Mouse (Mus musculus) heart, adult 18-20 months (tissue): ENCODE results near the gene Lrp2bp. TPM values are rescaled to one million over a fixed set of nuclear protein-coding genes. Genes with fewer than 3 reads are reported as not detected.

ENCODE experiments used
- DNase-seq, 2 experiments: peaks; one replicate each; pipeline ENCODE4 v3.0.0; 2021 to 2022; ENCODE audit warnings: mixed read lengths in 1 of 2
- long read RNA-seq, 2 experiments: library from polyadenylated mRNA; stranded (forward); transcript quantifications; one replicate each; pipeline ENCODE4 v2.0.0; 2021
- total RNA-seq, 2 experiments: library from RNA; stranded (reverse); gene quantifications; 2 replicates each; pipeline ENCODE4 v1.2.3; 2021

Gene Lrp2bp
- 1 to 10 TPM in 1 of 2 experiments, under 1 TPM in 1; 0.77 to 1.0 TPM for total RNA-seq
- long read RNA-seq, experiment 1, partial matches to known transcripts = 0 of 1 reads
- long read RNA-seq, experiment 1, other reads (novel, unspliced or antisense) = 1 of 1 reads
- long read RNA-seq, experiment 2 = 0 reads

DNA sequence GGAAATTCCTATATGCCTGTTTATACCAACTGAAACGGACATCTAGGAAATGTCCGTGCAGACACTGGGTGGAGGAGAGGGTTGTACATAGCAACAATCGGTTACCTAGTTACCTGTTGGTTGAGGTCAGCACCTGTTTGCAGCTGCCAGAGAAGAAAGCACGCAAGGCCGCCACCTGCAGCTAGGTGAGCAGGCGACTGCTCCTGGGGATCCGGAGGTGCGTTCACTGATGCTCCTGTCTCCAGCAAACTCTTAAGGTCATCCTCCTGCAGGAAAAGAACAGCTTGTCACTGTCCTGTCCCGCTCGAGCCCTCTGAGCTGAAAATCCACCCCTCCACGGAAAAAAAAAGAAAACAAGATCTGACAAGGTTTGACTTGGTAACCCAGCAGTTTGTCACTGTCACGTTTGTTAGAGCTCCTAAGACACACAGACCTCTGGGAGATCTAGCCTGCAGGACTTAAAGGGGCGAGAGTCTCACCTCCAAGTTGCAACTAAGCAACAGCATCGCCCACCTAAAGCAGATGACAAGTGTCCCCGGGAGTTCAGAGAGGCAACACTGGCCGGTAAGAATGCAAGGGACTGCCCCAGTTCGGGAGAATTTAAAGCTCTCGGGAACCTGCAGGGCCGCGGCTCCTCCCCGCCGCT, at the start of gene Lrp2bp:
Gene Lrp2bp (plus strand): TSS at position 166 of the 646 bp plus-strand sequence.
- DNase-seq = peak in 1 of 2 experiments; percentile 22

DNA sequence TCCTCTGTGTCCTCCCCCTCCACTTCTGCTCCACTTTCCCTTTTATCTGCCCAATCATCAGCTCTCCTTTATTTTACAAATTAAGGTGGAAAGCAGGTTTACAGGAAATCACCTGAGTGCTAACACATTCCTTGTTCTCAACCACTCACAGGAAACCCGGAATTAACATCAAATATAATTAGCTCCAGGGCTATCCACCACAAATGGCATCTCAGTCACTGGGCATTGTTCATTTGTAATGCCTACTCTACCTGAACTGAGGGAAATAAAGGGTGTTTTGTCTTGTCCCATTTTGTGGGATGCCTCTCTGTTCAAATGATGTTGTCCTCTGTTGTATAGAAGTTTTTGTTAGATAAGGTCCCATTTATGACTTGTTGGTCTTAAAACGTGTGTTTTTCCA, 48.5 kb upstream of the Lrp2bp start:
- no peak for DNase-seq

DNA sequence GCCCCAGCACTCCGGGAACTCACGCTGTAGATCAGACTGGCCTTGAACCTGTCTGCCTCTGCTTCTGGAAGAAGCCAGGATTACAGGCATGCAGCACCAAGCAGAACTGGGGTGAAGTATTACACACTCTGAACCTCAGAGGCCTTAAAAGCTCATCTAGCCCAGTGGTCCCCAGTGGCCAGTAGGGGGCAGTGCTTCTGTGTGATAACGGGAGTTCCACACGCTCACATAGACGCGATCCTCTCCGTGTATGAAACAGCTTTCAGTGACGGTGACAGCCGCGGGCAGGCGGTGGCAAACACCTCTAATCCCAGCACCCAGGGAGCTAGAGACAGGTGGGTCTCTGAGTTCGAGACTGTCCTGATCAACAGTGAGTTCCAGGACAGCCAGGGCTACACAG, 28.2 kb upstream of the Lrp2bp start:
- no peak for DNase-seq

DNA sequence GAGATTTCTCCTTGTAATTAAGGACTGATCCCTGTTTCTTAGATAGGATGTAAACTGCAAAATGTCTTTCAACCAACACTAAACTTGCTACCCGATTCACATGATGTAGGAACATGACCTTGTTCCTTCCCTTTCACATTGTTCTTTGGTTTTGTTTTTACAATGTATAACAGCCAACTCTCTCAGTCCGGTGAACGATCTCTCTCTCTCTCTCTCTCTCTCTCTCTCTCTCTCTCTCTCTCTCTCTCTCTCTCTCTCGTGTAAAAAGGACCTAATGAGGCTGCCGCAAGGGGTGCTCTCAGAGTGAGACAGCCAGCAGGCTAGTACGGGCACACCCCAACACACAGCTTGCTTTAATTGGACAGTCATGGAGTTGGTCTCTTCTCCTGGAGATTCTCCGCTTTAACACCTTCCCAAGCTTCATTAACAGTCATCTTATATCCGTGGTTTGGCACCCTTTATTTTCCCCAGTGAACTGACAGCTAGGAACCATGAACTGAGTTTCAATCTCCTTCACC, 25.1 kb upstream of the Lrp2bp start:
- DNase-seq = no peak

DNA sequence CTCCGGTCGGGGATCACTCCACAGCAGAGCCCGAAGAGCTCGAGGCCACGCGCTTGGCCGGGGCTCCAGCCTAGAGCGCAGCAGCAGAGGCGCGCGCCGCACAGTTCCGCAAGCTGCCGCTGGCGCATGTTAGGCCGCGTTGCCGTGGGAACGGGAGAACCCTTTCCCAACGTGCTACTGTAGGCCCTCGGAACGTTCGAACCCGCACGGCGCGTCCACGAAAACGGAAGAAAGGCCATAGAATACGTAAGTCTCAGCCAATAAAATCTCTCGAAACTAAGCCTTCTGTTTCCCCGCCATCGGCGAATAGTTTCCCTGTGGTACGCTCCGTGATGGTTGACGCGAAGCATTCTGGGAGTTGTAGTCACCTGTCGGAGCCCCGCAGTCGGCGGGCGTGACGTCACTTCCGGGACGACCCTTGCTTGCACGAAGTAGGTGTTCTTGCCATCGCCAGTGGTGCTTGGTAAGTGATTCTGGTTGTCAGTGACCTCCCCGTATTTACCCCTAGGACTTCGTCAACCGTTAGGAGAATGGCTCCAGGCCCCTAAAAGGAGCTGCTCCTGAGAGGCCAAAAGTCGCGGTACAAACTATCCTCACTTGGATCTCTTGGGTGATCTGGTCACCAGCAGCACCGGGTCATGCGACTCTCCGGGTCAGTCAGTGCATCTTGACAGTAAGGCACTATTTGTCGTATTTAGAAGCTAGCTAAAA, 23.8 kb upstream of the Lrp2bp start, which contains the start of the genes 1700029J07Rik and Ufsp2:
Gene 1700029J07Rik (minus strand): TSS at position 127 of the 711 bp plus-strand sequence.
Gene Ufsp2 (plus strand): TSS at position 403 of the 711 bp plus-strand sequence.
- DNase-seq = peak; percentile 98

DNA sequence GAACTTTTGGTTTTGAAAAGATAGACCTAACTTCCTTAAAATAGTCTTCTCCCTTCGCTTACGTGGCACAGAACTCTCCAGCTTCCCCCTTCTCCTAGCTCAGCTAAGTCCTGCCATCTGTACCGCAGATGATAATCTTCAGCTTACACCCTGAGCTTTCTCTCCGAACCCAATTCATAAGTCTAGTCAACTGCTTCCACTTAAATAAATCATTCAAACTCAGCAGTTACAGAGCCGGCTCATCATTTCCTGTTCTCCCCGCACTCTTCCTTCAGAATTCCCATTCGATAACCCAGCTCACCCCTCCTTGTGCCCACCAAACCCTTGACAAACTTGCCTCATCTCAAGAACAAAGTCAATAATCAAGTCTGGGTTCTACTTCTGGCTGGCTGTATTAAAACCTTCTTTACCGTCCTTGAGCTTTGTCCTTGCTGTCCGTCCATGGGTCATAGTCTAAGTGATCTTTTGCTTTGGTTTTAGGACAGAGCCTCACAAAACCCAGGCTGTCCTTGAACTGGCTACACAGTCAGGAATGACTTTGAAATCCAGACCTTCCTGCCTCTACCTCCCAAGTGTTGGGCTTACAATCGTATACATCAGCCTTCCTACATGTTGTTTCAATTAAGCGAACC, 23.1 kb upstream of the Lrp2bp start:
- DNase-seq = no peak

DNA sequence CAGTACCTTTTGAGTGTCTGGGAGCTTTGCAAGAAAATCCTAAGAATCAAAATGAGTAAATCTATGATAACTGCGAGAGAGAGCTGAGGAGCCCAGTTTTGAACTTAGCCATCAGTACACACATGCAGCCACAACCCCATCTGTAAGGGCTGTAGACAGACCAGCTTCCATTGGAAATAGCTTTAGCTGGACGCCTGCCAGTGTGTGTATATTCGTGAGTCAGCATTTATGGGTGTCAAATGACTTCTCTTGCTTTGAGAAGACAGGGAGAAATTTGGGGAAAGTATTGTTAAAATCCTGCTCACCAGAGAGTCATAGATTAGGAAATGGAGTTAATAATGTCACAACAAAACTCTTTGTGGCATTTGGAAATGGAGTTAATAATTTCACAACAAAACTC, 12.4 kb upstream of the Lrp2bp start:
- DNase-seq = no peak

DNA sequence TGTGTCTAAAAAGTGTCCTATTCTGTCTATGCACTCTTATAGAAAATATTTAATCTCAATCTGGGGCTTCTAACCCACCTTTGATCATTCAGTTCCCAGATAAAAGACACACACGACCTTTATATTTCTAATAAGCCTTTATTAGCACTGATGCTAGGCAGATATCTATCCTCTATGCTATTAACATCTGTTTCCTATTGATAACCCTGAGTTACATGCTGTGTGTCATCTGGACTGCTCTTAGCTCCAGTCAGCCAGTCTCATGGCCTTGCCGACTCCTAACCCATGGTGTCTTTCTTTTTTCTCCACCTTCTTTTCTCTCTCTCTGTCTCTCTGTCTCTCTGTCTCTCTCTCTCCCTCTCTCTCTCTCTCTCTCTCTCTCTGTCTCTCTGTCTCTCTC, 10.9 kb upstream of the Lrp2bp start:
- no peak for DNase-seq

DNA sequence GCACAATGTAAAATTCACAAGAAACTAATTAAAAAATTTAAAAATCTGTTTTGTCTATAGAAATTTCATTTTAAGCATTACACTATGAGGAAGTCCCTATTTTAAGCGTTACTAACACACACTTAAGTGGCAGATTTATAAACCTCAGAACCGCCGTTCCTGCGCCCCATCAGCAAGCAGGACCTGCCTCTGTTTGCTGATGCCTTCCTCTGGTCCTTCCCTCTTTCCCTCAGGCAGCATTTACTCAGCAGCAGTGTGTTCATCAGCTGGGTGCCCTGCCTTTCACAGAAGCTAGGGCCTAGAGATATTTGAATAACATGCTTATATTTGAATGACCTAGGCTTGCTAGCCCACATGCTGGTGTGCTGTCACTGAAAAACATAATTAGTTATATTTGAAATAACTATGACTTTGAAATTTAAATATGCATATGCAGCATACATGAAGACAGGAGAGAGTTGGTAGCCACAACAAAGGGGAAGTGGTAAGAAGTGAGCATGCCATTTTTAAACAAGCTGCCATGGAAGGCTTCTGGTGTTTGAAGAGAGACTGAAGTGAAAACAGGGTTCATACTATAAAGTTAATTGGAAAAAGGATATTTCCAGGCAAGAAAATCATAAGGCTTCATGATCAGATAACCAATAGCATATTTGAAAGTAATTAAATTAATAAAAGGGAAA, 8.3 kb upstream of the Lrp2bp start:
- DNase-seq = no peak

DNA sequence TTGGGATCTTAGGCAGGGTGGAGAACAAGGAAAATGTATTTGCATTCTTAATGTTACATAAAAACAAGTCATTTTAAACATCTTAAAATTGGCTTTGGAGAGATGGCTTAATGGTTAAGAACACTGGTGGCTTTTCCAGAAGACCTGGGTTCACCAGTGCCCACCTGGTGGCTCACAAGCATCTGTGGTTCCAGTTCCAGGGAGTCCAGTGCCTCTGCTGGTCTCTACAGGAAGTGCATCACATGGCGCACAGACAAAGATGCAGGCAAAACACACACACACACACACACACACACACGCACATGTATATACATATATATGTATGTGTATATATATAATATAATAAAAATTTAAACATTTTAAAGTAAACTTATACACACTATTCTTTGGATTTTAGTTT, 5.0 kb upstream of the Lrp2bp start:
- no peak for DNase-seq

DNA sequence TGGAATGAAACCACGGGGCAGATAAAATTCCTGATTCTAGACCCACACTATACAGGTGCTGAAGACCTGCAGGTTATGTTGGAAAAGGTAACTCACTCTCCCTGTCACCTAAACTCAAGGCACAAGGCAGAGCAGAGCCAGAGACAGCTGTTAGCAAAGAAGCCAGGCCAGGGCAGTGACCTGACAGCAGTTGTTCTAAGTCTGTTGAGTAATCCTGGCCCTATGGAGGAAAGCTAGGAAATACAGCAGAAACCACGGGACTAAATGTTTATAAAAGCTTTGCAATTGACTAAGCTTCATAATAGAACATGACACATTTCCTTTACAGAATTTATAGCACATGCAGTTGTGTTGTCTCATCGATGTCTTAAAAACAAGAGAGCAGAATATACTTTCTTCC, 3.5 kb upstream of the Lrp2bp start:
- DNase-seq = no peak

DNA sequence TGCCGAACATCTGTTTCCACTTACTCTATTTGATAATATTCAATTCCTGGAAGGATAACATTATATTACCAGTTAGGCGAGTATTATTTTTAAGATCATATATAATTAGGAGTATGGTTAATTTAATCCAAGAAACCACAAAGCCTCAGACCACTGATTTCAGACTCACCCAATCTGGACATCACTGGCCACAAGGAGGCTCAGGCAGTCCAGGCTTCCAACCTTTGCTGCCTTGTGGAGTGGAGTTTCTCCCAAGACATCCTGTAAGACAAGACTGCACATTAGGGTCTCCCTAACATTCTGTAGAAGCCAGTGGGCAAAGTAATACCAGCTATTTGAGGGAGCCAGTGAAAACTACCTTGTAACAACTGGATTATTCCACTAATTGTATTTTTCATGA, 875 bp upstream of the Lrp2bp start:
- peak in 1 of 2 experiments; percentile 25 for DNase-seq

DNA sequence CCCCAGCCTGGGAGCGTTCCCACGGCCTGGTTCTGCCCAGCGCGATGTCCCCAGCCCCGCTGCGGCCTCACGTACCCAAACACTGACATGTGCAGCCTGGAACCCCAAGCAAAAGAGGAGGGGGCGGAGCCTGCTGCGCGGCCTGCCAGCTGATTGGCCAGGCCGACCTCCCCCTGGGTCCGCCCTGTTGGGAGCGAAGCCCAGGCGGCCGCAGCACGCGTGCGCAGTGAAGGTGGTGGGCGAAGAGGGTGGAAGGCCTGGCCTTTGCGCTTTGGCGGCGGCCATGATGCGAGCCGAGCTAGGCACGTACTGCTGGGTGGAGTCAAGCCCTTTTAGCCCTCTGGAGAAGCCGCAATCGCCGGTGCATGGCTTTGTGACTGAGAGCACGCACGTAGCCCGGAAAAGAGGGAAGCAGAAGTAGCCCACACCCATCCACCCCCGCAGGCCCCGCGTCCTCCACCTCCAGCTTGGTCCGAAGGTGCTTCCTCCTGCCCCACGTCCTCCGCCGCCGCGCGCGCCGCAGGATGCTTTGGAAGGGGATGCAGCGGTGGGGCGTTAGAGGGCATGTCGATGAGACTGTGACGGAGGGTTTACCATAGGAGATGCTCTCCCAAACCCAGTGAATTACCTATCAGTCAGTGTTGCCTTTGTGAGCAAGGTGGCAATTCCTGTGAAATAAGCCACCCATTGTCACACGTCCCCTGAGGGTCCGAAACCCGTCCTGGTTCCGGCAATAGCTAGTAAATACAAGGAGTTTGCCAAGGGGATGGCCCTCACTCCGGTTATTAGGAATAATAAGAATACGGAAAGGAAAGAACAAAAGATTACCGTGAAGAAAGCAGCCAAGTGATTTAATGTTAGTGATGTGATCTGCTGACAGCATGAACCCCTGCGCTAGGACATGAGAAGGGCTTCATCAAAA, 942 bp downstream of the Lrp2bp start:
- DNase-seq = peak; percentile 99 to 100

DNA sequence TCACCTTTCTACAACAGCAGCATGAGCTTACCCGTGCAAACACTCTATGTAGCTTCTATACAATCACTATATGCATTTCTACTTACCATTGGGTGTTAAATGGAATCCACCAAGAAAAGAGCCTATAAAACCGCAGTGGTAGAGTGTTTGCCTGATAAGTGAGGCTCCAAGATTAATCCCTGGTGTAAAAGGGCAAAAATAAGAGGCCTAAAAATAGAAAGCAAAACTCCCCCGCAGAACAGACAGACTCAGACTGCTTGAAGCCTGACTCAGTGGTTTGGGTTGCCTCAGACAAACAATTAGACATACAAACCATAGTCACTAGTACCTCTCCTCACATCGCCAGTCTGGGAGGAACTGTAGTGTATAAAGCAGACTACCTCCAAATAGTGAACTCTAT, 6.5 kb downstream of the Lrp2bp start, which contains the start of gene Ankrd37:
Gene Ankrd37 (minus strand): TSS at position 112 of the 400 bp plus-strand sequence.
- DNase-seq = peak in 1 of 2 experiments; percentile 14

DNA sequence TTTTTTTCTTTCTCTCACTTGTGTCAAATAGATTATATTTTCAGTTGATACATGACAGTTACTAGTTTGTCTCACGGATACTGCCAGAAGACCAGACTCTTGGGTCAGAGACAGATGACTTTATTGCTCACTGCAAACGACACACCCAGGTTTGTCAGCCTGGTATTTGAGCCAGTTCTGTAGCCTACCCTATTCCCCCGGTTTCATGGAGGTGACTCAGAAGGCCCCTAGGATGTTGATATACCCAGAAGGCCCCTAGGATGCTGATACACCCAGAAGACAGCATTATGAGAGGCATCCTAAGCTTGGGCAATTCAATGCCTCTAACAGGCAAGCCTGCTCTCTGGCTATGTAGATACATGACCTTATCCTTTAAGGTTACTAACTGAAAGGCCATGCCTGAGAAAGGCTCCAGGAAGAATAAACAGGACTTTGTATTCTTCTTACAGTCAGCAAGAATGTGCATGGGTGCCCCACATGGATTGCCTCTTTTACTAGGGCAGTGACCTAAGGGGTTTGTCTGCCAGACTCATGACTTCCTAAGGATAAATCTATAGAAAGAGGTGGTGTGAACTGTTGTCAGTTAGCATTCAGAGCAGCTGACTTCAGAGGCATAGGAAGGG, 8.1 kb downstream of the Lrp2bp start:
- no peak for DNase-seq

DNA sequence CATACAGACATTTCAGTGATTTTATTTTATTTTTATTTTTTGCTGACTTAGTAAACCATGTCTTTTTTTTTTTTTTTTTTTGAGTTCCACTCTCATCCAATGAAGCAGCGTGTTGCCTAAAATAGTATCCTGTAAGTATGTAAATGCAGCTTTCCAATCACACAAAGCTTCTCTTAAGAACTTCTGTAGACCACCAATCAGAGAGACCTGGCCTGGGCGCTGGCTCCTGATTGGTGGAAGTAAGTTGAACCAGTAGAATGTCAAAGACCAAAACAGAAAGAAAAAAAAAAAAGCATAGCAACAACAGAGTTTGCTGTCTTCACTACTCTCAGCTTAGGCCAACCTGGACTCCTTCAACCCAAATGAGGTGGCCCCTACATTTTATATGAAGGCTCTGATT, 11.2 kb downstream of the Lrp2bp start:
- DNase-seq = no peak

DNA sequence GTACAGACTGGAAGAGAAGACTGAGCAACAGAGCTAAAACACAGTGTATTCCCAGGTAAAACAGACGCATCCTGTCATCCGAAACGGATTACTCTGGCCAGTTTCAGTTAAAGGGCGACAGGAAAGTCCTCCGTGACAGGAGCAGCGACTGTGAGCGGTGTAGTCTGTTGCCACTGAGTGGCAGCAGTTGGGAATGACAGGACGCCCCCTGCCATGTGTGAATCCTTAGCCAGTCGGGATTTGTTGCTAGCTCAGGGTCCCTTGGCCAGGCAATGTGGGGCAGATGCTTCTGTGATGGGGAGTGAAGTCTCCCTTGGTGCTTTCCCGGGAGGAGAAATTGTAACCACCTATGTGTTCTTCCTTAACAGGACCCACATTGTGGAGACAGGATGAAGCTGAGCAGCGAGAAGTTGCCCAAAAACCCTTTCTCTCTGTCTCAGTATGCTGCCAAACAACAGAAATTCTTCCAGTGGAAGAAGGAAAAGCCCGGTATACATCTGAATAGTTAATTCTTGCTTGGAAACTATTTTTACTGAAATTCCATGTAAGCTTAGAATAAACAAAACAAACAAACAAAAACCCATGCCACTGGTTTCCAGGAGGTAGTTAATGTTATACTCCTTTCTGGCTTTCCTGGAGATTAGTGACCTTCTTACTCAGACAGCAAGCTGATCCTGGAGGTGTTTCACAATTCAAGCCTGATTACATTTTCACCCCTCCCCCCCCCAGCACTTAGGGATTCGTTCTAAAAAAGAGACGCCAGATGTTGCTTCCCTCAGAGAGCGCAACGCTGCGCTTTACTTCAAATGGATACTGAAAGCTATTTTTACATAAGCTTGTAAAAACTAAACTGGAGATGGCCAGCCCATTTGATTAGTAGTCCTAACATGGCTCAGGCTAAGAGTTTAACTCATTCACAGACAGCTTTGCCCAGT, 11.9 kb downstream of the Lrp2bp start:
- DNase-seq = peak; percentile 31 to 54

DNA sequence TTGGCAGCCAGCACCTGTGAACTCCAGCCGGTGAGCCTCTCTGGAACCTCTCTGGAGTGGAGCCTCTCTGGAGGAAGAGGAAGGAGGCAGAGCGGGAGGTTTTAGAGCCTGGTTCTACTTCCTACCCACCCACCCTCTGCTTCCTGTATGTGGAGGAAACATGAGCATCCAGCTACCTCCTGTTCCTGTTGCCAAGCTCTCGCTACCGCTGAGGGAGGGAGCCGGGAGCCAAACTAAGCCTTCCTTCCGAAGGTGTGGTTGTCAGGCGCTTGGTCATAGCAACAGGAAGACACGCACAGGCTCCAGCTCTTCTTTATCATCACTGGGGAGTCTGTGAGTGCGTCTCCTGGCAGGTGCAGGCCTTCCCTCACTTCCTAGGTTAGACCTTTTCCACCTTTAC, 23.1 kb downstream of the Lrp2bp start:
- DNase-seq = peak; percentile 25 to 71

DNA sequence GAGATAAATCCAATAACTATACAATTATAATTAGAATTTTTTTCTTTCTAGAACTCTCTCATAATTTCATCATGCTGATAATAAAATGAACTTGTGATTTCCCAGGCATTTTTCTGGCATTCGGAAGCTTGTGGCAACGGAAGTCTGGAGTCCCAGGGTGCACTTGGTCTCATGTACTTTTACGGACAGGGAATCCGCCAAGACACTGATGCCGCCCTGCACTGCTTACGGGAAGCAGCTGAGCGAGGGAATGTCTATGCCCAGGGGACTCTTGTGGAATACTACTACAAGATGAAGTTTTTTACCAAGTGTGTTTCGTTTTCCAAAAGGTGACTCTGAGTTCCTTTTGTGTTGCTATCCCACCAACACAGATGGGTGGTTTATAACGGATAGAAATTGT, 23.7 kb downstream of the Lrp2bp start:
- DNase-seq = peak in 1 of 2 experiments; percentile 12
